Mouse (Mus musculus) hindbrain, embryonic 13.5 days (tissue): ENCODE data around the gene Jtb. TPM values are rescaled to one million over a fixed set of nuclear protein-coding genes. Genes with fewer than 3 reads are reported as not detected.

Experiments used
- ATAC-seq: fragments of 200-750 bp; cut with Nextera tagmentation; 2 replicates; pipeline ENCODE4 v1.8.0; 2017; ENCODE audit warnings: moderate TSS enrichment; ENCODE audit not compliant: low FRiP score
- H3K27ac ChIP-seq: fragments of 300-500 bp; sonication (generic); 2 replicates; pipeline ENCODE4 v1.5.1; 2015; ENCODE audit warnings: inconsistent platforms, mild to moderate bottlenecking, moderate library complexity
- H3K27me3 ChIP-seq: fragments of 300-500 bp; sonication (generic); 2 replicates; pipeline ENCODE4 v1.6.1; 2015; ENCODE audit warnings: mild to moderate bottlenecking, inconsistent platforms
- H3K36me3 ChIP-seq: fragments of 300-500 bp; sonication (generic); 2 replicates; pipeline ENCODE4 v1.6.1; 2015; ENCODE audit warnings: mild to moderate bottlenecking, inconsistent platforms
- H3K4me1 ChIP-seq: fragments of 300-500 bp; sonication (generic); replicated peaks from 2 replicates; pipeline ENCODE4 v1.6.1; 2015; ENCODE audit warnings: inconsistent platforms
- H3K4me2 ChIP-seq: fragments of 300-500 bp; sonication (generic); 2 replicates; pipeline ENCODE4 v1.6.1; 2015; ENCODE audit warnings: inconsistent platforms, mild to moderate bottlenecking, moderate library complexity
- H3K4me3 ChIP-seq: fragments of 300-500 bp; sonication (generic); 2 replicates; pipeline ENCODE4 v1.5.1; 2015; ENCODE audit warnings: mild to moderate bottlenecking, inconsistent platforms
- H3K9ac ChIP-seq: fragments of 300-500 bp; sonication (generic); 2 replicates; pipeline ENCODE4 v1.6.1; 2015; ENCODE audit warnings: mild to moderate bottlenecking, inconsistent platforms
- H3K9me3 ChIP-seq: fragments of 300-500 bp; sonication (generic); 2 replicates; pipeline ENCODE4 v1.6.1; 2016; ENCODE audit warnings: inconsistent platforms
- WGBS: fragments of 180-500 bp; shearing (Covaris S2); methylation state at CpG from one replicate; pipeline ENCODE4 v1.1.7; 2015; 5-methylcytosine and 5-hydroxymethylcytosine counted together
- polyA plus RNA-seq: library from polyadenylated mRNA; unstranded; fragments of >200 nt; fragmentation: Nextera tagmentation; extraction: Ambion mirVana; gene quantifications from 2 replicates; pipeline ENCODE4 v1.2.1, GENCODE M21; 2015

The Jtb gene
- 87.8 and 96.1 TPM in 2 replicates for polyA plus RNA-seq

DNA sequence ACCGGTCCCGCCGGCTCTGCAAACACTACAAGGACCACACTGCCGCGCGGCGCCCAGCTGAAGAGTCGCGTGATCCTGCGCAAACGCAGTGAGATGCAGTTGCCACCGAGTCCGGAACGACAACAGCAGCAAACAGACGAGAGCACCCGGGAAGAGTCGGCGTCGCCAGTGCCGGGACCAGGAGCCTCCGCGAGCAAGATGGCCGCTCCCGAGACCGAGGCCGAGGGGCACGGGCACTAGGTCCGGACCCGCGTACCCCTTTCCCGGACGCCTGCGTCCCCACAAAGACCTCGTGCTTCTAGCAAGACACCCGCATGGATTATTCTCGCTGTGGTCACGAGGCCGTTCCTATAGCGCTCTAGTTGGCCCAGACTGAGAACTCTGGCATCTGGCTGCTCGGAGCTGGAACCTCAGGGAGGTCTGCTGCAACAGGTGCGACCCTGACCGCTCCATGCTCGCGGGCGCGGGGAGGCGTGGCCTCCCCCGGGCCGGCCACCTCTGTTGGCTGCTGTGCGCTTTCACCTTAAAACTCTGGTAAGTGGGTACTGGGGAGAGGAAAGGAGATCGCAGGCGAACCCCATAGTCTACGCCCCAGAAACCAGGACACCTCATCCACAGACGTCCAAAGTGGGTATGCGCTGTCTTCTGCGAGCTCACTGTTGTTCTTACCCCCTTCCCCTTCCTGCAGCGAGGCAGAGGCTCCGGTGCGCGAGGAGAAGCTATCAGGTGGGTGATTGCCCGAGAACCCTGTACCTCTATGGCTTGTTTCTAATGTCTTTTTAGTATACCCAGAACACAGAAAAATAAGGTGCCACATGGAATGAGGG, at the start of gene Jtb:
Jtb (plus strand) TSS at position 91 of the 827 bp plus-strand sequence.
- Histone ChIP-seq H3K27ac (peak within 1 kb of the TSS; percentile 90), H3K27me3 (no peaks in the 10 kb centered on the region), H3K4me3 (peak within 1 kb of the TSS; percentile 79), H3K4me2 (peak within 1 kb of the TSS; percentile 92), H3K9me3 (no peaks in the 10 kb centered on the region), H3K36me3 (peaks cover 26% of the 10 kb centered on the region), H3K9ac (peak within 1 kb of the TSS; percentile 83), H3K4me1 (peaks cover 16% of the 10 kb centered on the region)
- WGBS = under 1% methylated on average over 61 of the region's 61 CpGs
- peak; percentile 97 for ATAC-seq

DNA sequence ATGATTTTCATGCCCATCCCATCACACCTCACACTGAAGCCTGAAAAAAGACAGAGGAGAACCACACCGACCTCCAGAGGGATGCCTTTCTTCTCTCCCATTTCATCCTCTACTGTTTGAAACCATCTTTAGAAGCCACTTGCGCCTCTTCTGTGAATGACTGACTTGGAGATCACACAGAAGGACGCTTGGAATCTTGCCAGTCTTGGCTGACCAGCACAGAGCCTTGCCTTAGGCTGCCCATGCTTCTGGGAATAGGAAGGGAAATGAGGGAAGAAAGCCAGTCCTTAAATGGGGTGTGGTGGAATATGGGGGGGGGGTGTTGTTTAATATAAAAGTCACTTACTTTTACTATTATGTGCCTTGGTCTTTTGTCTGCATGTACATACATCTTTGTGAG, 47.8 kb upstream of the Jtb start:
- Histone ChIP-seq H3K4me3 (no peak overlapping the region), H3K4me1 (no peaks in the 10 kb centered on the region), H3K9me3 (no peaks in the 10 kb centered on the region), H3K36me3 (no peaks in the 10 kb centered on the region), H3K27ac (no peak overlapping the region), H3K9ac (no peak overlapping the region), H3K27me3 (no peaks in the 10 kb centered on the region), H3K4me2 (no peak overlapping the region)
- WGBS = 80% methylated on average over 3 of the region's 3 CpGs
- no peak for ATAC-seq

DNA sequence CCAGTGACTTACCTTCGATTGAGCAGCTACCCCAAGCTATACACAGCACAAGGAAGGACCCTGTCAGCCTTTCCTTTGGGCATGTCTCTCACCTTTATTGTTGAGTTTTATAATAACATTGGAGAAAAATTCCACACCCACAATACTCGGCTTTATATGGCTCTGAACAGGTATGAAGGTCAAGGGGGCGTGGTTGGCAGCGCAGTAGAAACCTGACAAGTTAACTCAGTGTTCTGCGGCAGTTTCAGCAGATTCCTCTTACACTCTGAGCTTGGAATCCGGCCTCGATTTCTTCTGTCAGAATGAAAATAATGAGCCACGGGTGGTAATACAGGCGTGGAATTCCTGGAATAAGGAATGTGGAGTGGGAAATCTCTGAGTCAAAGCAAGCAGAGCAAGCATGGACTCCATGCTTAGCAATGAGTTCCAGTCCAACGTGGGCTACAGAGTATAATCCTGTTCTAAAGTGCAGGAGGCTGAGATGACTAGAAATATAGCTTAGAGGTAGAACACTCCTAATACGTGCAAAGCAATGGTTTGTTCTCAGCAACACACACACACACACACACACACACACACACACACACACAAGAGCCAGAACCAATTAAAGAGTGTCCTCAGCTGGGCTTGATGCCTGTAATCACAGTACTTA, 40.4 kb upstream of the Jtb start:
- Histone ChIP-seq H3K4me1 (no peaks in the 10 kb centered on the region), H3K9ac (no peak overlapping the region), H3K4me2 (no peak overlapping the region), H3K36me3 (no peaks in the 10 kb centered on the region), H3K27me3 (no peaks in the 10 kb centered on the region), H3K4me3 (no peak overlapping the region), H3K27ac (no peak overlapping the region), H3K9me3 (no peaks in the 10 kb centered on the region)
- 79% methylated on average over 11 of the region's 11 CpGs for WGBS
- ATAC-seq = no peak

DNA sequence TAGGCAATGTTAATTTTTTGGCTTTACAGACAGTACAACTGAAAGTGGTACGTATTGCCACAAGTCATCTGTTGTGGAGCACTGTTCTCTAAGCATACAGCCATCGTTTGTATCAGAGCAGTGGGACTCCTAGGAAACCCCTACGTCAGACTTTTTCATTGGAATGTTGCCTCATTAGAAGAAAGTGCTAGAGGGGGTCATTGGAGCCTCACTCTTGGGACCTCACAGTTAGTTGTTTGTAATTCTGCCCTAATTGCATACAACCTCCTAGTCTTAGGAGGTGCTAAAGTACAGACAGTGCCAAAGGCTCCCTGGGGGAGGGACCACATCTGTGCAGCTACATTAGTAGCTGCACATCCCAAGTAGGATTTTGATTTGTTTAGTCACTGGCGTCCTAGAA, 36.6 kb upstream of the Jtb start:
- Histone ChIP-seq H3K4me2 (no peak overlapping the region), H3K9ac (no peak overlapping the region), H3K4me1 (no peaks in the 10 kb centered on the region), H3K9me3 (no peaks in the 10 kb centered on the region), H3K4me3 (no peak overlapping the region), H3K27ac (no peak overlapping the region), H3K27me3 (no peaks in the 10 kb centered on the region), H3K36me3 (no peaks in the 10 kb centered on the region)
- no peak for ATAC-seq
- 53% methylated on average over 4 of the region's 4 CpGs for WGBS

DNA sequence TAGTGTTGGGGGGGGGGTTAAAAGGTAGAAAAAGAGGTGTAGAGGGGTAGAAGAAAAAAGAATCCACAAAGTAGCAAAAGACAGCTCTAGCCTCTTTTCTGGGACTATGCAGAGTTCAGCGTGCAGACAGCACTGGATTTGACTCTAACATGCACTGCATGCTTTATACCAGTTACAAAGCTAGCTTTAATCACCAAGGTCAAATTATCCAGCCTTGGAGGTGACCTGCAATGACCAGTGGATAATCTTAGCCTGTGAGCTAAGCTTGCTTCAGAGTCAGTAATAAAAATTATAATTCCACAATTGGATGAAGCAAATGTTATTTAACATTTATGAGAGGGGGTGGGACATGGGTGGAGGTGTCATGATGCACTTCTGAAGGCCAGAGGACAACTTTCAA, 35.8 kb upstream of the Jtb start:
- H3K9me3 ChIP-seq = no peaks in the 10 kb centered on the region
- ATAC-seq = no peak
- H3K27me3 ChIP-seq = no peaks in the 10 kb centered on the region
- no peak overlapping the region for H3K4me3 ChIP-seq
- no peak overlapping the region for H3K9ac ChIP-seq
- no peak overlapping the region for H3K4me2 ChIP-seq
- no peaks in the 10 kb centered on the region for H3K4me1 ChIP-seq
- WGBS = 86% methylated on average over 1 of the region's 1 CpGs
- no peak overlapping the region for H3K27ac ChIP-seq
- no peaks in the 10 kb centered on the region for H3K36me3 ChIP-seq

DNA sequence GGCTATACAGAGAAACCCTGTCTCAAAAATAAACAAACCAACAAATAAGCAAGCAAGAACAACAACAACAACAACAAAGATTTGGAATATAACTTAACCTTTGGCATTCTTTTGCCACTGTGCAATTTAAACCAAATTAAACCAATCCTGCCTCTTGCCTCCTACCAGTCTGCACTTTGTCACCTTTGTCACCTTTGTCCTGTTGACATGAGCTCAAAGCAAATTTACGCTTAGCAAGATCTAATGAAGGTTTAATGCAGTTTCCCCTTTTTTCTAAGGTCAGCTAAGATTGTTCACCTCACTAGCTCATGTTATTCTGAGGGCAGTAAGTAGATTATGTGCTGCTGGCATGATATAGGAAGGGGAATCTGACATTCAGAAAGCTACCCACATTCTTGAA, 33.8 kb upstream of the Jtb start:
- H3K36me3 ChIP-seq = no peaks in the 10 kb centered on the region
- no peak for ATAC-seq
- H3K4me1 ChIP-seq = no peaks in the 10 kb centered on the region
- no peaks in the 10 kb centered on the region for H3K9me3 ChIP-seq
- no peak overlapping the region for H3K9ac ChIP-seq
- 91% methylated on average over 1 of the region's 1 CpGs for WGBS
- no peaks in the 10 kb centered on the region for H3K27me3 ChIP-seq
- H3K4me3 ChIP-seq = no peak overlapping the region
- H3K4me2 ChIP-seq = no peak overlapping the region
- no peak overlapping the region for H3K27ac ChIP-seq

DNA sequence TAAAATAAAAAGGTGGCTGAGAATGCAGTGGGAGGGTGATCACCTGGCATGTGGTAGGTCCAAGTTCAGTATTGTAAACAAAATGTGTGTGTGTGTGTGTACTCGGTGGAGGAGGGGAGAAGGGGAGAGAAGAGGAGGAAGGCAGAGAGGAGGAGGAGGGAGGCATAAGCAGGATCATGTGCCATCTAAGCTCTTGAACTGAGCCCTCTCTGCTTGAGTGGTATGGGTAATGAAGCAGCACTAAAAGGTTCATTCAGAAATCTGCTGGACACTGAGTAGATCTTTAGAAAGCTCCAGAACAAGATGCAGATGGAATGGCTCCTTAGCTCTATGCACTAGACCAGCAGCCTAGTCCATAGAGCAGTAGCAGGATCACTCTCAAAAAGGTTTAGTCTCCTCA, 28.5 kb upstream of the Jtb start:
- no peaks in the 10 kb centered on the region for H3K9me3 ChIP-seq
- no peak overlapping the region for H3K27ac ChIP-seq
- H3K4me2 ChIP-seq = no peak overlapping the region
- 62% methylated on average over 1 of the region's 1 CpGs for WGBS
- H3K4me1 ChIP-seq = no peaks in the 10 kb centered on the region
- H3K9ac ChIP-seq = no peak overlapping the region
- no peaks in the 10 kb centered on the region for H3K27me3 ChIP-seq
- H3K36me3 ChIP-seq = peaks cover 10% of the 10 kb centered on the region
- no peak for ATAC-seq
- no peak overlapping the region for H3K4me3 ChIP-seq

DNA sequence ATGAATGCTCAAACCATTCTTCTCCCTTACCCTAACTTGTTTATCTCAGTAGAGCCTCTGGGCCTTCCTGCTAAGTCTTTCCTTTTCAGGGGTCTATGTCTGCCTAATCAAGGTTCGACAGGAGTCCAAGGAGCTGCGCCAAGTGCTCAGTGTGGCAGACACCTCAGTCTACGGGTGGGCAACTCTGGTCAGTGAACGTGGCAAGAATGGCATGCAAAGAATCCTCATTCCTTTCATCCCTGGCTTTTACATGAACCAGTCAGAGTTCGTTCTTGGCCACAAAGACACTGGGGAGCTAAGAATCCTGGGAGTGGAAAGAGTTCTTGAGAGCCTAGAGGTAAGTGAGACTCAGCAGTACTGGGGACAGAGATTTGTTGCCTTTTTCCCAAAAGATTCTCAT, 27.8 kb upstream of the Jtb start:
- Histone ChIP-seq H3K27ac (no peak overlapping the region), H3K4me2 (no peak overlapping the region), H3K4me3 (no peak overlapping the region), H3K36me3 (peaks cover 17% of the 10 kb centered on the region), H3K4me1 (no peaks in the 10 kb centered on the region), H3K9me3 (no peaks in the 10 kb centered on the region), H3K27me3 (no peaks in the 10 kb centered on the region), H3K9ac (no peak overlapping the region)
- WGBS = 78% methylated on average over 5 of the region's 5 CpGs
- no peak for ATAC-seq

DNA sequence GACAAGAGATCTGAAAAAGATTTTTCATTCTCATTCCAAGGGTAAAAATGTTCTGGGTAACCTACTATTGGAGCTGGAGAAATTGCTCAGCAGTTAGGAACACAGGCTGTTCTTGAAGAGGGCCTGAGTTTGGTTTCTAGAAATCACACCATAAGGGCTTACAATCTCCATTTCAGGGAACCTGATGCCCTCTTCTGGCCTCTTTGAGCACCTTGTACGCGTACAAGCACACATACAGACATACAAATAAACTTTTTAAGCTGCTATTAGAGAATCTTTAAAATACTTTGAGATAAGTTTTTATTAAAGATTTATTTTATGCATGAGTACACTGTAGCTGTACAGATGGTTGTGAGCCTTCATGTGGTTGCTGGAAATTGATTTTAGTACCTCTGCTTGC, 26.8 kb upstream of the Jtb start:
- no peak overlapping the region for H3K4me3 ChIP-seq
- H3K27me3 ChIP-seq = no peaks in the 10 kb centered on the region
- H3K27ac ChIP-seq = no peak overlapping the region
- peaks cover 26% of the 10 kb centered on the region for H3K36me3 ChIP-seq
- H3K9ac ChIP-seq = no peak overlapping the region
- no peaks in the 10 kb centered on the region for H3K9me3 ChIP-seq
- 95% methylated on average over 2 of the region's 2 CpGs for WGBS
- no peak overlapping the region for H3K4me2 ChIP-seq
- H3K4me1 ChIP-seq = no peaks in the 10 kb centered on the region
- ATAC-seq = no peak

DNA sequence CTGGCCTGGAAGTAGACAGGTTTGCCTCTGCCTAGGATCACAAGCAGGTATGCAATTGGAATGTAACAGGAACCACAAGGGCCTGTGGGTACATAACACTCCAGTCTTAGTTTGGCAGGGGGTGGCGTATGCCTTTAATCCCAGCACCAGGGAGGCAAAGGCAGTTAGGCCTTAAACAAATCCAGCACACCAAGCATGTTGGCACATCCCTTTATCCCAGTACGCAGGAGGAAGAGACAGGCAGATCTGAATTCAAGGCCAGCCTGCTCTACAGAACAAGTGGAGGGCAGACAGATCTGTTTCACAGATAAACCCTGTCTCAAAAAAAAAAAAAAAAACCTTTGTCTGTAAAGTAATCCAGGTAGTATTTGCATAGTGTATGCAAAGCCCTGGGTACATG, 22.7 kb upstream of the Jtb start:
- Histone ChIP-seq H3K27ac (no peak overlapping the region), H3K4me1 (peaks cover 23% of the 10 kb centered on the region), H3K36me3 (peaks cover 56% of the 10 kb centered on the region), H3K4me3 (no peak overlapping the region), H3K4me2 (no peak overlapping the region), H3K9me3 (no peaks in the 10 kb centered on the region), H3K9ac (no peak overlapping the region), H3K27me3 (no peaks in the 10 kb centered on the region)
- no peak for ATAC-seq
- WGBS = 94% methylated on average over 2 of the region's 2 CpGs

DNA sequence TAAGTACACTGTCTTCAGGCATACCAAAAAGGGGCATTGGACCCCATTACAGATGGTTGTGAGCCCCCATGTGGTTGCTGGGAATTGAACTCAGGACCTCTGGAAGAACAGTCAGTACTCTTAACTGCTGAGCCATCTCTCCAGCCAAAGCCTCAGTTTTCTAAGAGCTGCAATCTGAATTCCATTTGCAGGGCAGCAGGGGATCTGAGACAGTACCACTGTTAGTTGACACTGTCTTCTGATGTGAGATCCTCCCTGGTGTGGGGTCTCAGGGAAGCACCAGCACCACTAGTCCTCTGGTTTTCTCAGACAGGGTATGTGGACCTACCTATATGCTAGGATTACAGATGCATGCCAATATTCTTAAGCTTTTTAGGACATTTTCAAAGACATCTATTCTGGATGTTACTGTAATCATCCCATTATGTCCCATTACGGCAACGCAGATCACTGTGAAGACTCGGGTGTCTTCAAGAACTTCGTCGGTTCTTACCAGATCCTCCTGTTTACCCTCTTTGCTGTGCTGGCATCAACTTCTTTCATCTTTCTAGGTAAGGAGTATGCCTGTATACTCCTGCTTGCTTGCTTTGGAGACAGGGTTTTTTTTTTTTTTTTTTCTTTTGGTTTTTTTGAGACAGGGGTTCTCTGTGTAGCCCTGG, 21.4 kb upstream of the Jtb start:
- no peak overlapping the region for H3K27ac ChIP-seq
- no peaks in the 10 kb centered on the region for H3K27me3 ChIP-seq
- H3K9ac ChIP-seq = no peak overlapping the region
- no peaks in the 10 kb centered on the region for H3K9me3 ChIP-seq
- H3K4me2 ChIP-seq = no peak overlapping the region
- H3K36me3 ChIP-seq = peaks cover 56% of the 10 kb centered on the region
- peaks cover 29% of the 10 kb centered on the region for H3K4me1 ChIP-seq
- WGBS = 91% methylated on average over 5 of the region's 5 CpGs
- no peak for ATAC-seq
- H3K4me3 ChIP-seq = no peak overlapping the region

DNA sequence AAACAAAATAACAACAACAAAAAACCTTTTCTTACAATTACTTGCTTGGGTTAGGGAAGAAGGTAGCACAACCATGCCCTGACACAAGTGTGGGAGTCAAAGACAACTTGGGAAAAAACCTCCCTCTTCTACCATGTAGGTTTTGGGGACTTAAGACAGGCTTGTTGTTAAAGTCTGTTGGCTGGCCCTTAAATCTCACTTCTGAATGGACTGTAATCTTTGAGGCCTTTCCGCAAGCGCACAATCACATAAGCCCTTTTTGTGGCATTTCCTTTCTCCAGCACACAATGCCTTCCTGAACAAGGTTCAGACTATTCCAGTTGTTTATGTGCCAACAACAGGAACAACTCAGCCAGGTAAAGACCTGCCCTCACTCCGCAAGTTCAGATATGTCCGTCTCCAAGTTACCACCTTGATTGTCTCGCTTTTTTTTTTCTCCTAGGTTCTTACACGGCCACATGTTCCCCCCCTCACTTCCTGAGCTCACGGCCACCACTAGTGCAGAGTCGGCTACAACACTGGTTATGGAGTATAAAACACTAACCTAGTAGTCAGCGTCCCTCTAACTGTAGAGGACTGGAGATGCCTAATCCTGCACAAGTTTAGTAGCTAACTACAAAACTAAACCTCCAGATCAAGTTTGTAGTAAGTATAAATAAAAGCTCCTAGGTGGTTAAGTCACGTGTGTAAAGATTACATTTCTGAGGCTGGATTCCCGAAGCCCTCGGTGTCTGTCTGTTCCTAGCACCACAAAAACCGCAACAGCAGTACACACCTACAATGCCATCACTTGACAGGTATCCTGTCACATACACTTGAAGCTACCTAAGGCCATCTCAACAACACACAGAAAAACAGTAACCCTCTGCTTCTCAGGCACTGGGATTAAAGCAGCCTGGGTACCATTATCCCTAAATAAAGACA, 19.7 kb upstream of the Jtb start:
- H3K4me1 ChIP-seq = peaks cover 29% of the 10 kb centered on the region
- no peak overlapping the region for H3K27ac ChIP-seq
- peak overlapping the region; percentile 95 for H3K4me2 ChIP-seq
- 86% methylated on average over 13 of the region's 13 CpGs for WGBS
- peak overlapping the region; percentile 86 for H3K4me3 ChIP-seq
- peak overlapping the region; percentile 91 for H3K9ac ChIP-seq
- ATAC-seq = no peak
- H3K36me3 ChIP-seq = peaks cover 56% of the 10 kb centered on the region
- H3K9me3 ChIP-seq = no peaks in the 10 kb centered on the region
- H3K27me3 ChIP-seq = no peaks in the 10 kb centered on the region
